13 mouse cellular contexts compared by ENCODE assay signal in genomic region chr2:12049386-12049785, GRCm38 (mm10).
DNase-seq lines count a peak whose midpoint lies in the region; TF ChIP-seq lines count a peak whose summit lies in the region.
"Had no signal": no experiment of that assay in that cellular context is flagged by ENCODE, and none has a peak within 500 bp of the region (broad histone marks: within the 10 kb centered on the region; RNA-seq: fewer than 3 reads in every experiment).

No protein-coding gene starts in this region.

- TF ChIP-seq POLR2A in olfactory bulb, adult 2 months (IDR thresholded peaks at IDR 0.05; ENCODE audit: insufficient read depth, low read depth, low read length): no peak

- peak; percentile 6 for DNase-seq in adrenal gland, postnatal 10 days
- no peak for DNase-seq in adrenal gland, postnatal 25 days
- DNase-seq in layer of hippocampus, adult 11-12 months (ENCODE audit: low spot score): peak; percentile 13
- DNase-seq in layer of hippocampus, postnatal 14 days (ENCODE audit: low spot score in 2 of 2): no peak
- peak; percentile 32 for DNase-seq in fibroblast of lung, adult 2 months (ENCODE audit: low read depth)
- DNase-seq in ovary, postnatal 10 days (ENCODE audit: low spot score): no peak
- no peak for DNase-seq in lung, postnatal 14 days
- DNase-seq: gastrocnemius, adult 2 months had no signal

- TF ChIP-seq CTCF in olfactory bulb, adult 2 months (IDR thresholded peaks at IDR 0.05; ENCODE audit: insufficient read depth, low read depth, low read length): no peak

- 48% methylated on average over 7 of the region's 7 CpGs for WGBS in olfactory bulb, adult 2 months

- no peak overlapping the region for H3K4me3 ChIP-seq in olfactory bulb, adult 2 months (ENCODE audit: insufficient read depth, low read depth, low read length)
- H3K4me3 ChIP-seq: erythroblast, embryonic 14.5 days; gastrocnemius, adult 2 months; liver, embryonic 12.5 days; midbrain, embryonic 15.5 days had no signal

- peaks cover 3% of the 10 kb centered on the region; the same call in 1 of the 2 replicates for H3K4me1 ChIP-seq in olfactory bulb, adult 2 months (ENCODE audit: control insufficient read depth, insufficient read depth, low read length)
- H3K4me1 ChIP-seq: liver, embryonic 12.5 days; midbrain, embryonic 15.5 days had no signal

- peak overlapping the region; percentile 69; the same call in 1 of the 2 replicates for H3K27ac ChIP-seq in olfactory bulb, adult 2 months (ENCODE audit: insufficient read depth, low read depth, low read length)
- H3K27ac ChIP-seq: gastrocnemius, adult 2 months; liver, embryonic 12.5 days; midbrain, embryonic 15.5 days; stomach, postnatal 0 days had no signal

Comparison
In these comparisons a context has a peak if more than half of its experiments do, and no peak if none do; other contexts are left out.
1. DNase-seq: peak in adrenal gland, postnatal 10 days (single experiment), layer of hippocampus, adult 11-12 months (single experiment) and fibroblast of lung, adult 2 months (single experiment); none in adrenal gland, postnatal 25 days (single experiment), layer of hippocampus, postnatal 14 days (0 of 2), ovary, postnatal 10 days (single experiment) and lung, postnatal 14 days (single experiment).